Mouse (Mus musculus) ovary, adult 2 months (tissue): Measurements from ENCODE around the gene Ccdc34. TPM values are rescaled to one million over a fixed set of nuclear protein-coding genes. Genes with fewer than 3 reads are reported as not detected.

Source experiments
- polyA plus RNA-seq: library from polyadenylated mRNA; depleted of rRNA; stranded (reverse); fragments of >200 nt; gene quantifications from 2 replicates; pipeline ENCODE4 v1.2.3, GENCODE M21; 2012; rRNA removed

Gene Ccdc34
- polyA plus RNA-seq, result 11.1 and 14.0 TPM in 2 replicates

GRCm38 (mm10) chr2:110017616-110018505, at the start of gene Ccdc34:
Ccdc34 (plus strand) TSS chr2:110017817.

Other genes starting within 250 kb of the Ccdc34 start
- 4.8 and 4.9 TPM in 2 replicates for gene Lin7c, start 127.0 kb upstream of the Ccdc34 start, polyA plus RNA-seq
- gene Lgr4, start 100.2 kb upstream of the Ccdc34 start, polyA plus RNA-seq, result 37.6 and 55.6 TPM in 2 replicates